Mouse (Mus musculus): ENCODE data around the gene Asprv1. TPM values are rescaled to one million over a fixed set of nuclear protein-coding genes. Genes with fewer than 3 reads are reported as not detected.

Gene Asprv1
- polyA plus RNA-seq, 1 experiment from 2014 or later, result 0.64 TPM

DNA sequence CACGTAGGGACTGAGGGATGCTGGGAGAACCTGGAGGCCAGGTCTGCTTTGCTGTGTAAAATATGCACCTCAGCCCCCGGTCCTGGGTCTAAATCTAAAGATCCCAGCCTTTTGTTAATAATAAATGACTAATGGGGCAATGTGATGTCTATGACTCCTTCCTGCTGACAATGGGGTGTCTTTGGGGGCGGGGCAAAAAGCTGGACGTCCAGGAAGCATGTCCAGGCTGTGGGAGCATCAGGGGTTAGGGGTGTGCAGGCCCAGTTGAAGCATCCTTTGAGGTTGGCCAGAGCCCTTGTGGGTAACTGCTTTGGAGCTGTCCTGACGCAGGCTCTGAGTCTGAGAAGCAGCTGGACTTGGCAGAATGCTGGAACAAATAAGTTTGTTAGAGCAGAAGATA, 41.9 kb upstream of the Asprv1 start:
- Histone ChIP-seq H3K27ac (ENCODE audit: low read length) (peak overlapping the region; percentile 97), H3K4me2 (ENCODE audit: low read depth, low read length) (no peak overlapping the region), H3K9ac (ENCODE audit: low read length) (no peak overlapping the region), H3K36me3 (ENCODE audit: control insufficient read depth, insufficient read depth) (no peaks in the 10 kb centered on the region), H3K27me3 (ENCODE audit: control insufficient read depth, insufficient read depth, low read length) (no peaks in the 10 kb centered on the region), H3K9me3 (replicated peaks; ENCODE audit: control insufficient read depth, low read length) (0 out of 2 replicates have a peak, but pooled peaks cover 3% of the 10 kb centered on the region), H3K4me1 (ENCODE audit: control insufficient read depth, insufficient read depth, low read length) (peaks cover 23% of the 10 kb centered on the region), H3K4me3 (ENCODE audit: low read length) (no peak overlapping the region)
- ATAC-seq (replicated peaks; ENCODE audit: extremely low read depth, insufficient read depth, low FRiP score), result no peak
- WGBS, result 66% methylated on average over 5 of the region's 5 CpGs

DNA sequence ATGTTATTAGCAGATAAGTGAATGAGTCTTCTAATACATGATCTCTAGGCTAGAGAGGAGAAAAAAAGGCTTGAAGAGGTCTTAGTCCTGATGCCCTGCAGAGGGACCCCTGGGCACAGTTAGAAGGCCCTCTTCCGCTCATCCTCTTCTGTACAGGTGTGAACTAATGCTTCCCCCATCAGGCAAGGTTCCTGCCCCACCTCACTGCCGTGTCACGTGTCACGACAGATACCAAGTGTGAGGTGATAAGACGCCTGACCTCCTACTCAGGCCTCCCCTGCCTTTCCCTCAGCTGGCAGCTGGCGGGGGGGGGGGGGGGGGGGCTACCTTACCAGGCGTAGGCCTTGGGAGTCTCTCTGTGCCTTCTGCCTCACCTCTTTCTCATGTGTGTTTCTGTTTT, 39.5 kb upstream of the Asprv1 start:
- Histone ChIP-seq H3K4me3 (ENCODE audit: low read length) (no peak overlapping the region), H3K9me3 (replicated peaks; ENCODE audit: control insufficient read depth, low read length) (0 out of 2 replicates have a peak, but pooled peaks cover 3% of the 10 kb centered on the region), H3K4me2 (ENCODE audit: low read depth, low read length) (no peak overlapping the region), H3K27me3 (ENCODE audit: control insufficient read depth, insufficient read depth, low read length) (no peaks in the 10 kb centered on the region), H3K27ac (ENCODE audit: low read length) (no peak overlapping the region), H3K9ac (ENCODE audit: low read length) (no peak overlapping the region), H3K36me3 (ENCODE audit: control insufficient read depth, insufficient read depth) (no peaks in the 10 kb centered on the region), H3K4me1 (ENCODE audit: control insufficient read depth, insufficient read depth, low read length) (peaks cover 22% of the 10 kb centered on the region)
- no peak for ATAC-seq (replicated peaks; ENCODE audit: extremely low read depth, insufficient read depth, low FRiP score)
- WGBS, result 29% methylated on average over 6 of the region's 7 CpGs

GRCm38 (mm10) chr6:86593146-86593897, 34.6 kb upstream of the Asprv1 start:
- H3K9ac ChIP-seq (ENCODE audit: low read length), result no peak overlapping the region
- H3K36me3 ChIP-seq (ENCODE audit: control insufficient read depth, insufficient read depth), result no peaks in the 10 kb centered on the region
- peaks cover 2% of the 10 kb centered on the region; the same call in 1 of the 2 replicates for H3K4me1 ChIP-seq (ENCODE audit: control insufficient read depth, insufficient read depth, low read length)
- H3K4me3 ChIP-seq (ENCODE audit: low read length), result no peak overlapping the region
- H3K27me3 ChIP-seq (ENCODE audit: control insufficient read depth, insufficient read depth, low read length), result no peaks in the 10 kb centered on the region
- no peak overlapping the region for H3K4me2 ChIP-seq (ENCODE audit: low read depth, low read length)
- 0 out of 2 replicates have a peak, but pooled peaks cover 3% of the 10 kb centered on the region for H3K9me3 ChIP-seq (replicated peaks; ENCODE audit: control insufficient read depth, low read length)
- H3K27ac ChIP-seq (ENCODE audit: low read length), result no peak overlapping the region
- 80% methylated on average over 10 of the region's 10 CpGs for WGBS
- ATAC-seq (replicated peaks; ENCODE audit: extremely low read depth, insufficient read depth, low FRiP score), result peak; percentile 41; the same call in 1 of the 2 replicates

DNA sequence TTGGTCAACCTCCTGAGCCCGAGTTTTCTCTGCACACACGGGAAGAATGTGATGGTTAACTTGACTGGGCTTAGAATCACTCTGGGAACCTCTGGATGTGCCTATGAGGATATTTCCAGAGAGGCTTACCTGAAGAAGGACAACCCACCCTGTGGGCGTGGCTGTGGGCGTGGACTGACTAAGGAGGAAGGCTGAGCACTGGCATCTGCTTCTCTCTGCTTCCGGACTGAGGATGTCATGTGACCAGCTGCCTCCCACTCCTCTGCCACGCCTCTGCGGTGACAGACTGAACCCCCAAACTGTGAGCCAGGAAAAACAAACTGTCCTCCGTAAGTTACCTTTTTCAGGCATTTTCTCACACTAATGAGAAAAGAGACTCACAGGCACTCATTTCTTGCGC, 33.3 kb upstream of the Asprv1 start:
- no peak overlapping the region; the same call in 1 of the 2 replicates for H3K9ac ChIP-seq (ENCODE audit: low read length)
- H3K4me1 ChIP-seq (ENCODE audit: control insufficient read depth, insufficient read depth, low read length), result peaks cover 6% of the 10 kb centered on the region
- ATAC-seq (replicated peaks; ENCODE audit: extremely low read depth, insufficient read depth, low FRiP score), result 0 out of 2 replicates have a peak, but pooled peaks have one; percentile 19
- no peak overlapping the region for H3K27ac ChIP-seq (ENCODE audit: low read length)
- peak overlapping the region; percentile 31 for H3K4me3 ChIP-seq (ENCODE audit: low read length)
- no peaks in the 10 kb centered on the region for H3K27me3 ChIP-seq (ENCODE audit: control insufficient read depth, insufficient read depth, low read length)
- H3K36me3 ChIP-seq (ENCODE audit: control insufficient read depth, insufficient read depth), result no peaks in the 10 kb centered on the region
- 0 out of 2 replicates have a peak, but pooled peaks cover 3% of the 10 kb centered on the region for H3K9me3 ChIP-seq (replicated peaks; ENCODE audit: control insufficient read depth, low read length)
- WGBS, result 17% methylated on average over 9 of the region's 9 CpGs
- peak overlapping the region; percentile 54 for H3K4me2 ChIP-seq (ENCODE audit: low read depth, low read length)

- no peaks in the 10 kb centered on the region for H3K27me3 ChIP-seq (ENCODE audit: control insufficient read depth, insufficient read depth, low read length)
- no peak for ATAC-seq (replicated peaks; ENCODE audit: extremely low read depth, insufficient read depth, low FRiP score)
- no peaks in the 10 kb centered on the region for H3K36me3 ChIP-seq (ENCODE audit: control insufficient read depth, insufficient read depth)
- no peak overlapping the region for H3K4me2 ChIP-seq (ENCODE audit: low read depth, low read length)
- peaks cover 2% of the 10 kb centered on the region; the same call in 1 of the 2 replicates for H3K9me3 ChIP-seq (replicated peaks; ENCODE audit: control insufficient read depth, low read length)
- no peak overlapping the region for H3K27ac ChIP-seq (ENCODE audit: low read length)
- H3K4me1 ChIP-seq (ENCODE audit: control insufficient read depth, insufficient read depth, low read length), result peaks cover 14% of the 10 kb centered on the region
- 73% methylated on average over 17 of the region's 17 CpGs for WGBS
- no peak overlapping the region for H3K4me3 ChIP-seq (ENCODE audit: low read length)
- H3K9ac ChIP-seq (ENCODE audit: low read length), result no peak overlapping the region
Measured at GRCm38 (mm10) chr6:86595865-86596440, 32.0 kb upstream of the Asprv1 start.

DNA sequence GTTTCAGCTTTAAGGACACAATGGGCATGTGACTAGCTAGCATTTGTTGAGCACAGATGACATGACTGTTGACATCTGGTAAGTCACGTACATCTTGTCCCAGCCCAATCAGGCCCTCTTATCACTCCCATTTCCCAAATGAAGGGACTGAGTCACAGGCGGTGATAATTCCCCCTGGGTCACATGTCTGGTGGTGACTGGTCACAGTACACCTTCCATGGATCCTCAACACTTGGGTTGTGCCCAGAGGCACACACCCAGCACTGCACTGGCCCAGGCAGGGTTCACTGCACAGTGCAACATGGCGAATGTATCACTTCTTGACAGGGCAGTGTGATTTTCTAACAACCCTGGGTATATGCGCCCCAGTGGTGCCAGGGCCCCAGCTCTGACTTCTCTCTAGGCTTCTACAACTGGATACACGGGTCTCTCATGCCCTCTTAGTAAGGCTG, 29.2 kb upstream of the Asprv1 start:
- Histone ChIP-seq H3K36me3 (ENCODE audit: control insufficient read depth, insufficient read depth) (no peaks in the 10 kb centered on the region), H3K9me3 (replicated peaks; ENCODE audit: control insufficient read depth, low read length) (peaks cover 4% of the 10 kb centered on the region; the same call in 1 of the 2 replicates), H3K27ac (ENCODE audit: low read length) (no peak overlapping the region), H3K4me3 (ENCODE audit: low read length) (no peak overlapping the region), H3K9ac (ENCODE audit: low read length) (no peak overlapping the region), H3K4me2 (ENCODE audit: low read depth, low read length) (no peak overlapping the region), H3K4me1 (ENCODE audit: control insufficient read depth, insufficient read depth, low read length) (peaks cover 14% of the 10 kb centered on the region), H3K27me3 (ENCODE audit: control insufficient read depth, insufficient read depth, low read length) (no peaks in the 10 kb centered on the region)
- WGBS, result 63% methylated on average over 5 of the region's 5 CpGs
- no peak for ATAC-seq (replicated peaks; ENCODE audit: extremely low read depth, insufficient read depth, low FRiP score)

DNA sequence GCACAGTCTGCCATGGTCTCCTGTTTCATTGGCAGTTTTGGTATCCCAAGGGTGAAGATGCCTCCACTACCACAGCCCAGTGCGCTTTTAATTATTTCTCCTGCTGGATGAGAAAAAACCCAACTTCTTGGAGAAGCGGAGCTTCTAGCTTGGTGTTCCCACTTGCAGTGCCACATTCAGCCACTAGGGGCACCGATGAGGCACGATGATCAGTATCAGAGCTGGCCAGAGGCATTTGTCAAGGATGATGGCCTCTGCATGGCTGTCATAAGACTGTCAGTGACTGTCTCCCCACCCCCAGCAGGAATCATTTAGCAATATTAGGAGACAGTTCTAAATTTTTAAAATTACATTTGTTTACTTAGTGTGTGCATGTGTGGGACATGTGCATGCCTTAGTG, 28.8 kb upstream of the Asprv1 start:
- H3K9me3 ChIP-seq (replicated peaks; ENCODE audit: control insufficient read depth, low read length), result peaks cover 4% of the 10 kb centered on the region; the same call in 1 of the 2 replicates
- H3K36me3 ChIP-seq (ENCODE audit: control insufficient read depth, insufficient read depth), result no peaks in the 10 kb centered on the region
- H3K27me3 ChIP-seq (ENCODE audit: control insufficient read depth, insufficient read depth, low read length), result no peaks in the 10 kb centered on the region
- H3K4me1 ChIP-seq (ENCODE audit: control insufficient read depth, insufficient read depth, low read length), result peaks cover 14% of the 10 kb centered on the region
- H3K9ac ChIP-seq (ENCODE audit: low read length), result no peak overlapping the region
- ATAC-seq (replicated peaks; ENCODE audit: extremely low read depth, insufficient read depth, low FRiP score), result no peak
- no peak overlapping the region for H3K4me3 ChIP-seq (ENCODE audit: low read length)
- 18% methylated on average over 4 of the region's 4 CpGs for WGBS
- no peak overlapping the region for H3K27ac ChIP-seq (ENCODE audit: low read length)
- H3K4me2 ChIP-seq (ENCODE audit: low read depth, low read length), result no peak overlapping the region

GRCm38 (mm10) chr6:86599951-86600414, 28.0 kb upstream of the Asprv1 start:
- 5% methylated on average over 6 of the region's 6 CpGs for WGBS
- no peak overlapping the region for H3K4me2 ChIP-seq (ENCODE audit: low read depth, low read length)
- no peaks in the 10 kb centered on the region for H3K27me3 ChIP-seq (ENCODE audit: control insufficient read depth, insufficient read depth, low read length)

GRCm38 (mm10) chr6:86605260-86605659, 22.7 kb upstream of the Asprv1 start:
- Histone ChIP-seq H3K27ac (ENCODE audit: low read length) (no peak overlapping the region), H3K27me3 (ENCODE audit: control insufficient read depth, insufficient read depth, low read length) (no peaks in the 10 kb centered on the region), H3K4me3 (ENCODE audit: low read length) (no peak overlapping the region), H3K9ac (ENCODE audit: low read length) (no peak overlapping the region), H3K9me3 (replicated peaks; ENCODE audit: control insufficient read depth, low read length) (peaks cover 4% of the 10 kb centered on the region; the same call in 1 of the 2 replicates), H3K4me2 (ENCODE audit: low read depth, low read length) (no peak overlapping the region), H3K4me1 (ENCODE audit: control insufficient read depth, insufficient read depth, low read length) (peaks cover 3% of the 10 kb centered on the region), H3K36me3 (ENCODE audit: control insufficient read depth, insufficient read depth) (no peaks in the 10 kb centered on the region)
- ATAC-seq (replicated peaks; ENCODE audit: extremely low read depth, insufficient read depth, low FRiP score), result no peak
- 52% methylated on average over 7 of the region's 7 CpGs for WGBS

More at GRCm38 (mm10) chr6:86599951-86600414, 28.0 kb upstream of the Asprv1 start:
- ATAC-seq (replicated peaks; ENCODE audit: extremely low read depth, insufficient read depth, low FRiP score), result peak; percentile 94
- Histone ChIP-seq H3K27ac (ENCODE audit: low read length) (peak overlapping the region; percentile 76), H3K36me3 (ENCODE audit: control insufficient read depth, insufficient read depth) (no peaks in the 10 kb centered on the region), H3K9ac (ENCODE audit: low read length) (no peak overlapping the region), H3K9me3 (replicated peaks; ENCODE audit: control insufficient read depth, low read length) (peaks cover 4% of the 10 kb centered on the region; the same call in 1 of the 2 replicates), H3K4me3 (ENCODE audit: low read length) (no peak overlapping the region), H3K4me1 (ENCODE audit: control insufficient read depth, insufficient read depth, low read length) (peaks cover 12% of the 10 kb centered on the region)

All from heart, embryonic 16.5 days (tissue).